Mouse (Mus musculus) ES-Bruce4 (cell line): ENCODE data around the gene Cobl. TPM values are rescaled to one million over a fixed set of nuclear protein-coding genes. Genes with fewer than 3 reads are reported as not detected.

Experiments used
- H3K27ac ChIP-seq: 2 replicates; pipeline ENCODE4 v1.5.1; 2012; ENCODE audit warnings: low read length, inconsistent platforms; ENCODE audit not compliant: insufficient read depth
- H3K27me3 ChIP-seq: 2 replicates; pipeline ENCODE4 v1.6.1; 2012; ENCODE audit warnings: mild to moderate bottlenecking, low read length, inconsistent platforms; ENCODE audit not compliant: control insufficient read depth, poor library complexity, insufficient read depth, severe bottlenecking
- H3K36me3 ChIP-seq: 2 replicates; pipeline ENCODE4 v1.6.1; 2012; ENCODE audit warnings: inconsistent platforms, mild to moderate bottlenecking, low read length, moderate library complexity; ENCODE audit not compliant: control insufficient read depth, poor library complexity, insufficient read depth, severe bottlenecking
- H3K4me1 ChIP-seq: one replicate; pipeline ENCODE4 v1.8.1; 2011; ENCODE audit warnings: low read length; ENCODE audit not compliant: control insufficient read depth, insufficient read depth
- H3K4me3 ChIP-seq: 2 replicates; pipeline ENCODE4 v1.5.1; 2011; ENCODE audit warnings: low read depth, mild to moderate bottlenecking, low read length
- H3K9ac ChIP-seq: 2 replicates; pipeline ENCODE4 v1.6.1; 2012; ENCODE audit warnings: low read depth, mild to moderate bottlenecking, inconsistent platforms; ENCODE audit not compliant: poor library complexity, severe bottlenecking
- H3K9me3 ChIP-seq: replicated peaks from 2 replicates; pipeline ENCODE4 v1.6.1; 2012; ENCODE audit warnings: mild to moderate bottlenecking, low read length, inconsistent platforms; ENCODE audit not compliant: control insufficient read depth, poor library complexity, insufficient read depth, severe bottlenecking
- CTCF ChIP-seq: IDR thresholded peaks from one replicate; pipeline ENCODE4 v1.8.1; 2011; ENCODE audit warnings: low read depth, low read length
- EP300 ChIP-seq: IDR thresholded peaks from 2 replicates; pipeline ENCODE4 v1.6.1; 2011; ENCODE audit warnings: low read depth, low read length; ENCODE audit not compliant: insufficient read depth
- POLR2A ChIP-seq: IDR thresholded peaks from one replicate; pipeline ENCODE4 v1.8.1; 2011; ENCODE audit warnings: low read length; ENCODE audit not compliant: insufficient read depth
- polyA plus RNA-seq: library from polyadenylated mRNA; stranded (reverse); fragments of >200 nt; gene quantifications from 2 replicates; pipeline ENCODE4 v1.2.4, GENCODE M21; 2011; ENCODE audit warnings: low read depth; ENCODE audit not compliant: missing spikeins, insufficient read depth, insufficient read length

Gene Cobl
- polyA plus RNA-seq, 1 experiment, result 23.2 TPM

GRCm38 (mm10) chr11:12336145-12336544 is 128.6 kb downstream of the Cobl start:
- Histone ChIP-seq H3K9me3 (no peaks in the 10 kb centered on the region), H3K27me3 (no peaks in the 10 kb centered on the region), H3K27ac (no peak overlapping the region), H3K4me1 (no peaks in the 10 kb centered on the region), H3K4me3 (no peak overlapping the region), H3K36me3 (no peaks in the 10 kb centered on the region; the same call in 1 of the 2 replicates), H3K9ac (no peak overlapping the region)
- TF ChIP-seq EP300, result no peak
- no peak for TF ChIP-seq POLR2A
- TF ChIP-seq CTCF, result no peak

- H3K4me3 ChIP-seq, result no peak overlapping the region
- H3K27ac ChIP-seq, result no peak overlapping the region
- no peaks in the 10 kb centered on the region for H3K27me3 ChIP-seq
- no peak overlapping the region for H3K9ac ChIP-seq
- H3K36me3 ChIP-seq, result no peaks in the 10 kb centered on the region; the same call in 1 of the 2 replicates
- H3K9me3 ChIP-seq, result no peaks in the 10 kb centered on the region
- TF ChIP-seq POLR2A, result no peak
- no peak for TF ChIP-seq CTCF
- no peak for TF ChIP-seq EP300
- no peaks in the 10 kb centered on the region for H3K4me1 ChIP-seq
Measured at GRCm38 (mm10) chr11:12331997-12332396, 132.8 kb downstream of the Cobl start.

GRCm38 (mm10) chr11:12321445-12321844 is 143.3 kb downstream of the Cobl start:
- Histone ChIP-seq H3K9me3 (no peaks in the 10 kb centered on the region), H3K27me3 (no peaks in the 10 kb centered on the region), H3K9ac (no peak overlapping the region), H3K36me3 (peaks cover 3% of the 10 kb centered on the region; the same call in 1 of the 2 replicates), H3K4me3 (no peak overlapping the region), H3K4me1 (no peaks in the 10 kb centered on the region), H3K27ac (no peak overlapping the region)
- TF ChIP-seq CTCF (no peak), EP300 (no peak), POLR2A (no peak)

GRCm38 (mm10) chr11:12319318-12319717 is 145.4 kb downstream of the Cobl start:
- no peaks in the 10 kb centered on the region for H3K9me3 ChIP-seq
- no peak overlapping the region for H3K27ac ChIP-seq
- TF ChIP-seq CTCF (no peak), EP300 (no peak), POLR2A (no peak)
- no peaks in the 10 kb centered on the region for H3K4me1 ChIP-seq
- H3K9ac ChIP-seq, result no peak overlapping the region
- H3K27me3 ChIP-seq, result no peaks in the 10 kb centered on the region
- no peak overlapping the region for H3K4me3 ChIP-seq
- peaks cover 3% of the 10 kb centered on the region; the same call in 1 of the 2 replicates for H3K36me3 ChIP-seq

- Histone ChIP-seq H3K9ac (no peak overlapping the region), H3K4me1 (no peaks in the 10 kb centered on the region), H3K9me3 (no peaks in the 10 kb centered on the region), H3K36me3 (no peaks in the 10 kb centered on the region; the same call in 1 of the 2 replicates), H3K27me3 (no peaks in the 10 kb centered on the region), H3K4me3 (no peak overlapping the region), H3K27ac (no peak overlapping the region)
- TF ChIP-seq EP300, result no peak
- TF ChIP-seq POLR2A, result no peak
- TF ChIP-seq CTCF, result no peak
Measured at GRCm38 (mm10) chr11:12315670-12316069, 149.1 kb downstream of the Cobl start.

GRCm38 (mm10) chr11:12314278-12315043 is 150.3 kb downstream of the Cobl start:
- Histone ChIP-seq H3K9ac (no peak overlapping the region), H3K4me3 (no peak overlapping the region), H3K4me1 (no peaks in the 10 kb centered on the region), H3K9me3 (no peaks in the 10 kb centered on the region), H3K27ac (no peak overlapping the region), H3K27me3 (no peaks in the 10 kb centered on the region), H3K36me3 (peaks cover 3% of the 10 kb centered on the region; the same call in 1 of the 2 replicates)
- TF ChIP-seq EP300 (no peak), CTCF (no peak), POLR2A (no peak)
